Mouse (Mus musculus) erythroblast, embryonic 14.5 days (primary cell): ENCODE results near the gene Tenm1. TPM values are rescaled to one million over a fixed set of nuclear protein-coding genes. Genes with fewer than 3 reads are reported as not detected.

ENCODE experiments used
- H3K27me3 ChIP-seq: 2 replicates; pipeline ENCODE4 v1.6.1; 2012; ENCODE audit warnings: inconsistent platforms; ENCODE audit not compliant: control insufficient read depth
- H3K36me3 ChIP-seq: 2 replicates; pipeline ENCODE4 v1.6.1; 2012; ENCODE audit warnings: mild to moderate bottlenecking, inconsistent platforms; ENCODE audit not compliant: control insufficient read depth
- H3K4me1 ChIP-seq: 2 replicates; pipeline ENCODE4 v1.6.1; 2012; ENCODE audit warnings: inconsistent platforms; ENCODE audit not compliant: control insufficient read depth
- H3K4me3 ChIP-seq: replicated peaks from 2 replicates; pipeline ENCODE3; 2012; ENCODE audit warnings: moderate library complexity, mild to moderate bottlenecking, inconsistent platforms
- H3K9me3 ChIP-seq: 2 replicates; pipeline ENCODE4 v1.6.1; 2012; ENCODE audit warnings: low read length, inconsistent platforms, mixed read lengths; ENCODE audit not compliant: control insufficient read depth
- GATA1 ChIP-seq: IDR thresholded peaks from 2 replicates; pipeline ENCODE4 v1.6.1; 2012; ENCODE audit warnings: low read length, inconsistent platforms, mixed read lengths
- TAL1 ChIP-seq: IDR thresholded peaks from 3 replicates; pipeline ENCODE4 v1.6.1; 2012; ENCODE audit warnings: low read length, inconsistent platforms, mixed read lengths
- polyA plus RNA-seq: library from polyadenylated mRNA; stranded (reverse); fragments of >175 nt; gene quantifications from 2 replicates; pipeline ENCODE4 v1.2.3, GENCODE M21; 2012

Tenm1 gene
- polyA plus RNA-seq = under 0.01 TPM in 1 of 2 replicates, not detected in the other

DNA sequence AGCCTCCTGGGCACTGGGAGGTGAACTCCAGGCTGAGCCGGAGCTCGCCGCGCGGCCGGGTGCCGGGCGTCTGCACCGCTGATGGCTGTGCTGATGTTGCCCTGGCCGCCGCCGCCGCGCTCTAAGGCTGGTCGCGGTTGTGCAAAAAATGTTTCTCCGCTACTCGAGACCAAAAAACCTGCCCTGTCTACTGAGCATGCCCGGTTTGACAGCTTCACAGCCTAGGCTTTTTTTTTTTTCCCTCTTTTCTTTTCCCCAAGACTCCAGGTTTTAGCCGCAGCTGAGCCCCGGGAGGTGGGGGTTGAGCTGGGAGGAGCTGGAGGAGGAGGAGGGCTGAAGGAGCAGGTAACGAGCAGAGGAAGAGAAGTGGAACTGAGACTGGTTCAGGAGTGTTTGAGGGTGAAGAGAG, at the start of gene Tenm1:
Gene Tenm1 (minus strand): TSS at position 272 of the 409 bp plus-strand sequence.
- Histone ChIP-seq H3K4me3 (no peak within 1 kb of the TSS), H3K27me3 (peaks cover 37% of the 10 kb centered on the region), H3K36me3 (no peaks in the 10 kb centered on the region), H3K4me1 (no peaks in the 10 kb centered on the region), H3K9me3 (no peaks in the 10 kb centered on the region)
- TF ChIP-seq TAL1 (no peak), GATA1 (no peak)

DNA sequence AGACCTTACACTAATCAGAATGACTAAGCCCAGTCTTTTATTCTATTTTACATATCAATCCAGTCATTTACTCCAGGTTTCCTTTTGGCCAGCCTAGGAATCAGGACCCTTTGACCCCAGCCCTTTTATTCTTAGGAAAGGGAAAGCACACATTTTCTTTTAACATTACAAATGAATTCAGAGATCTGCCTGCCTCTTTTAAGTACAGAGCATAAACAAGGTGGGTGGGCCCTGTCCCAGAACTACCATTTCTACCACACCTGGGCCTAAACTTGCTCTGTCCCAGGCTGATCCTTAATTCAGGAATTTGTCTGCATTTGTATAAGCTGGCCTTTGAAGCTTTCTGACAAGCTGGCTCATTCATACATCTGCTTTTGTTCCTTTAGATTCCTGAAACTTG, 38.4 kb upstream of the Tenm1 start:
- TF ChIP-seq GATA1 = no peak
- no peak for TF ChIP-seq TAL1
- Histone ChIP-seq H3K27me3 (no peaks in the 10 kb centered on the region), H3K36me3 (no peaks in the 10 kb centered on the region), H3K9me3 (no peaks in the 10 kb centered on the region), H3K4me1 (no peaks in the 10 kb centered on the region), H3K4me3 (no peak overlapping the region)

DNA sequence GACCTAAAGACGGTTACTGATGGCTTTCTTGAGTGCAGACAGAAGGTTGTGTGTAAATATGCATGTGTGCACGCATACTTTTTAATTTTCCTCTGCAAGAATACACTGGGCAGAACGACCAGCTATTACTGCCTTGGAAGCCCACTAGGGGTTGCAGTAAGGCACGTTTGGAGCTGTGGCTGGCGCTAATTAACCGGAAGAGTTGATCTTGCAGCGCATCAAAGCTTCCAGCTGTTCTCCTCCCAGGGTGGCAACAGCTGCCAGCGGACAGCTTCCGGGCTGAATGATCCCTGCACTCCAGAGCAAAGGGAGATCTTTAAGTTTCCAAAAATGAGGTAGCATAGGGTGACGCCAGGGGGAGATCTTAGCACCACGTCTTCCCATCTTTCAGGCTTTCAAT, 1.7 kb upstream of the Tenm1 start:
- Histone ChIP-seq H3K4me1 (no peaks in the 10 kb centered on the region), H3K4me3 (no peak overlapping the region), H3K9me3 (no peaks in the 10 kb centered on the region), H3K27me3 (peaks cover 37% of the 10 kb centered on the region), H3K36me3 (no peaks in the 10 kb centered on the region)
- no peak for TF ChIP-seq GATA1
- TF ChIP-seq TAL1 = no peak

DNA sequence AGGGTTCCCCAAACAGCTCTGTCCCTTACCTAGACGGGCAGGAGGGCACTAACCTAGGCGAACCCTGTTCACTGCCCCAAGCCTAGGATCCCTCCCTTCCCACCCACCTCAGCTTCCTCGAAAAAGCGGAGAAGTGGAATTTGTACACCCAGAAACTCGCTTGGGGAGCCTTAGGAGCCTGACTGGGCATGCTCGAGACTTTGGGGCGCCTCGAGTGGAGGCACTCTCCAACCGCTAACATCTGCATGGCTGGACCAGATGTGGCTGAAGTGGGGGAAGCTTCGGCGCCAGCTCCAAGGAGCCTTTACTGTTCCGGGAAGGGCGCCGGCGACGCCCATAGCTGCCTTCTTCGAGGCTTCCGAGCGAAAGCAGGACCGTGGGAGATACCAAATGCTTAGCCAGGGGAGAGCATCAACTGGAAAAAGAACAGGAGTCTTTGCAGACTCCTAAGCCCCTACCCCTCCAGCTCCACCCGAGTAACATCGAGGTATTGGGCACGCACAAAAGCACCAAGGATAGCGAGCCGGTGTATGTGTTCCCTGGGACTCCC, 1.1 kb upstream of the Tenm1 start:
- TF ChIP-seq TAL1 (no peak), GATA1 (no peak)
- Histone ChIP-seq H3K36me3 (no peaks in the 10 kb centered on the region), H3K4me3 (no peak overlapping the region), H3K9me3 (no peaks in the 10 kb centered on the region), H3K4me1 (no peaks in the 10 kb centered on the region), H3K27me3 (peaks cover 37% of the 10 kb centered on the region)

DNA sequence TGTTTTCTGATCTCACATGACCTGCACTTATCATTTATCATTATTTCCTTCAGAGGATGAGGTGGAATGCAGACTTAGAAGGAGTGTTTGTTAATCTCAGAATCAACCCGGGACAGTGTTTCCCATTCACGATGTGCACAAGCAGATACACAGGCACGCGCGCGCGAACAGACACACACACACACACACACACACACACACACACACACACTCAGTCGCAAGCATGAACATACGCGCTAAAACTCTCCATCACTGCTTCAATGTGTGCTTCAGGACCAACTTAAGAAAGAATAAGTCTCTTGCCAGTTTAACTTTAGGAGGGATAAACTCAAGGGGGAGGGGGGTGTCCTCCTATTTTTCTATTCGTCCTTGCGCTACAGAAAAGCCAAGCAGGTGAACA, 411 bp upstream of the Tenm1 start:
- TF ChIP-seq TAL1 (no peak), GATA1 (no peak)
- H3K27me3 ChIP-seq = peaks cover 37% of the 10 kb centered on the region
- H3K9me3 ChIP-seq = no peaks in the 10 kb centered on the region
- H3K36me3 ChIP-seq = no peaks in the 10 kb centered on the region
- no peak overlapping the region for H3K4me3 ChIP-seq
- H3K4me1 ChIP-seq = no peaks in the 10 kb centered on the region

DNA sequence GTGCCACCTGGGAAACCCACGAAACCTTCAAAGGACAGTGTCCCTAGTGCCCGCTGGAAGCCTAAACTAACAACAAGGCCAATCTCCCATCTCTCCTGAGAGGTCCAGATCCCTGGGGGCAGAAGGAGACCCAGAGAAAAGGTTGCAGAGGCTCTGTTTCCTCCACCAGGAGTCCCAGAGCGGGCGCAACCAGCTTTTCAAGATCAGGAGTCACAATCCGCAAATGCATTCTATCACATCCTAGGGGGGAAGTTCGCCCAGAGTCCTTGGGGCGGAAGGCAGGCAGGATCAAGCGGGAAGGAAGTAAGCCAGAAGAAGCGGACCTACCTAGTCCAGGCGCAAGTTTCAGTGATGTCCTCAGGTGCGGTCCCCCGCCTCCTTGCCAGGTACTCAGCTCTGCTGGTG, 963 bp downstream of the Tenm1 start:
- Histone ChIP-seq H3K4me3 (no peak overlapping the region), H3K27me3 (peaks cover 37% of the 10 kb centered on the region), H3K4me1 (no peaks in the 10 kb centered on the region), H3K9me3 (no peaks in the 10 kb centered on the region), H3K36me3 (no peaks in the 10 kb centered on the region)
- no peak for TF ChIP-seq TAL1
- TF ChIP-seq GATA1 = no peak

DNA sequence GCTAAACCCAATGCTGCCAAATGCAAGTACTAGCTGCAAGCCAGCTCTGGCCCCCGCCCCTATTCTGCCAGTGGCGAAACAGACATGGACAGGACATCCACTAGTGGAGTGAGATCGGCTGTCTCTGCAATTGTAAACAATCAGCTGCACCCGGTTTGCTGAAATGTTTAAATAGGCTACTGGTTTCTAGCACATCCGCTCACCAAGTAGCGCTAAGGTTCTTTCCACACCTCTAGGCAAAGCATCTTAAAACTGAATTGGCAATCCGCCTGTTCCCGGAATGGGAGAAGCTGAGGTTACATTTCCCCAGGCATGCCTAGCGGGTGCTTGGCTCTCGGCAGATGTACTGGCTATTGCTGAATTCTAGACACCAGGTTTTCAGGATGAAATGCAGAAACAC, 1.8 kb downstream of the Tenm1 start:
- Histone ChIP-seq H3K36me3 (no peaks in the 10 kb centered on the region), H3K4me3 (no peak overlapping the region), H3K9me3 (no peaks in the 10 kb centered on the region), H3K4me1 (no peaks in the 10 kb centered on the region), H3K27me3 (peaks cover 37% of the 10 kb centered on the region)
- TF ChIP-seq TAL1 (no peak), GATA1 (no peak)

DNA sequence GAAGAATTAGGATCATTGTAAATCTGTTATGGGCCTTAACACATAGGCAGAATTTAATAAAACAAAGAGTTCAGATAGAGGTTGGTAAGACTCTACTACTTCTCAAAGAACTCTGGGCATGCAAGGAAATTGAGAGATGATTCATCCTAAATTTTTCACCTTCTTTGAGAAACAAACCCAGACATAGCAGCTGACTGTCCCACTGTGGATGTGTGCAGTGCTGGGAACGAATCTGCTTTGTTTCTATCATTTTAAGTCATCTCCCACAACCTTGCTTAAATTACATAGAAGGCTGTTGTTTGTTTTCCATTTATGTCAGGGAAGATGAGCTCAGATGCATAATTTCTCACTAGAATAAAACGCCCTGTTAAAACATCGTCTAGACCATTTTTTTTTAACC, 31.0 kb downstream of the Tenm1 start:
- no peaks in the 10 kb centered on the region for H3K9me3 ChIP-seq
- H3K4me1 ChIP-seq = no peaks in the 10 kb centered on the region
- H3K36me3 ChIP-seq = no peaks in the 10 kb centered on the region
- H3K4me3 ChIP-seq = no peak overlapping the region
- TF ChIP-seq GATA1 (no peak), TAL1 (no peak)
- no peaks in the 10 kb centered on the region for H3K27me3 ChIP-seq

DNA sequence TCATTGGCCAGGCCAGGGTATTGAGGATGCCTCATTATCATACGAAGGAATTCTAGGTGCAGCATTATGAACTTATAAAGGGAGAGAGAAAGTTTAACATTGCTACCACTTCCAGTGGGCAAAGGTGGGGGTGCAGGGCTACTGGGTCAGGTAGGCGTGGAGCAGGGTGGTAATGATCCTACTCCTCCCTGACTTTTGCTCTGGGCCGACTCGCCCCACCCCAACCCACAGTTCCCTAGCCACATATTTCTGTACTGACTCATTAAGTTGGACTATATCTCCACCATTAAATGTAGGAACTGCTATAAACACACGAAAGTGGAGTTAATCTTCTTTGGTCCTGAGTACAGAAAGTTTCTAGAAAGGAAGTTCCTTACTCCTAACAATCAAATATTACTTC, 40.8 kb downstream of the Tenm1 start:
- Histone ChIP-seq H3K4me1 (no peaks in the 10 kb centered on the region), H3K36me3 (no peaks in the 10 kb centered on the region), H3K4me3 (no peak overlapping the region), H3K9me3 (no peaks in the 10 kb centered on the region), H3K27me3 (no peaks in the 10 kb centered on the region)
- TF ChIP-seq TAL1 (no peak), GATA1 (no peak)

DNA sequence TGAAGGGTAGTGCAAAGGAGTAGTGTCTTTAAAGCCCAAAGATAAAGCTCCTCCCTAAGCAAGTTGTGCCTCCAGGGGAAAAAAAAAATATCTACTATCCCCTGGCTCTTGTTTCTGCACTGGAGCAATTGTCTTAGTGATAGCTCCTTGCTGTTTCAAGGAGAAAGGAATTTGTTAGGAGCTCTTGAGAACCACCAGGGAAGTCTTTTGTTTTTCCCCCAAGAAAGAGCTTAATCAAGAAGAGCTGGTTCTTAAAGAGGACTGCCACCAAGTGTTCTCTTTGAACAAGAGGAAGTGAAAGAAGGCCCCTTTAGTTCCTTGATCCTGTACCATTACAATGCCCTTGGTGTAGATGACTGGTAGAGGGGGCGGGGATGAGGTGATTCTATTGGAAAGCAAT, 56.4 kb downstream of the Tenm1 start:
- TF ChIP-seq GATA1 (no peak), TAL1 (no peak)
- H3K4me1 ChIP-seq = no peaks in the 10 kb centered on the region
- H3K36me3 ChIP-seq = no peaks in the 10 kb centered on the region
- no peak overlapping the region for H3K4me3 ChIP-seq
- no peaks in the 10 kb centered on the region for H3K9me3 ChIP-seq
- H3K27me3 ChIP-seq = no peaks in the 10 kb centered on the region
